Mouse (Mus musculus) liver, postnatal 0 days (tissue): ENCODE data around the gene Scaf1. TPM values are rescaled to one million over a fixed set of nuclear protein-coding genes. Genes with fewer than 3 reads are reported as not detected.
A peak's percentile ranks its signal among the peaks of the same experiment; 100 is the strongest.

ENCODE experiments used
- ATAC-seq: fragments of 200-750 bp; cut with Nextera tagmentation; 2 replicates; pipeline ENCODE4 v1.8.0; 2017; ENCODE audit warnings: mild to moderate bottlenecking, moderate library complexity
- DNase-seq: peaks from one replicate; pipeline ENCODE4 v3.0.0-alpha.2; 2016
- H3K27ac ChIP-seq: fragments of 300-500 bp; sonication (generic); 2 replicates; pipeline ENCODE4 v1.5.1; 2014; ENCODE audit warnings: antibody characterized with exemption, moderate library complexity, mild to moderate bottlenecking, low read depth
- H3K27me3 ChIP-seq: fragments of 300-500 bp; sonication (generic); 2 replicates; pipeline ENCODE4 v1.6.1; 2014; ENCODE audit warnings: low read length, control low read depth, mixed read lengths; ENCODE audit not compliant: insufficient read depth
- H3K36me3 ChIP-seq: fragments of 300-500 bp; sonication (generic); replicated peaks from 2 replicates; pipeline ENCODE4 v1.6.1; 2014; ENCODE audit warnings: mild to moderate bottlenecking, control low read depth, low read length, moderate library complexity, mixed read lengths; ENCODE audit not compliant: insufficient read depth
- H3K4me1 ChIP-seq: fragments of 300-500 bp; sonication (generic); 2 replicates; pipeline ENCODE4 v1.6.1; 2014; ENCODE audit warnings: antibody characterized with exemption, mild to moderate bottlenecking, control low read depth; ENCODE audit not compliant: insufficient read depth
- H3K4me2 ChIP-seq: fragments of 300-500 bp; sonication (generic); 2 replicates; pipeline ENCODE4 v1.6.1; 2014; ENCODE audit warnings: low read depth, mild to moderate bottlenecking, low read length, moderate library complexity, mixed read lengths
- H3K4me3 ChIP-seq: fragments of 300-500 bp; sonication (generic); 2 replicates; pipeline ENCODE4 v1.5.1; 2014; ENCODE audit warnings: low read depth, low read length
- H3K9ac ChIP-seq: fragments of 300-500 bp; sonication (generic); replicated peaks from 2 replicates; pipeline ENCODE4 v1.6.1; 2014; ENCODE audit warnings: mild to moderate bottlenecking, moderate library complexity
- H3K9me3 ChIP-seq: fragments of 300-500 bp; sonication (generic); 2 replicates; pipeline ENCODE4 v1.6.1; 2016; ENCODE audit warnings: mild to moderate bottlenecking, control low read depth, low read length, mixed read lengths
- CTCF ChIP-seq: sonication (generic); IDR thresholded peaks from 2 replicates; pipeline ENCODE4 v1.5.1; 2016; ENCODE audit warnings: antibody characterized with exemption, low read depth
- EP300 ChIP-seq: IDR thresholded peaks from 2 replicates; pipeline ENCODE4 v1.6.1; 2016; ENCODE audit warnings: antibody characterized with exemption, low read depth, mild to moderate bottlenecking
- WGBS: fragments of 180-500 bp; shearing (Covaris S2); extraction: QIAGEN DNeasy Blood & Tissue Kit; methylation state at CpG from one replicate; pipeline ENCODE4 v1.1.7; 2014; ENCODE audit not compliant: insufficient replicate concordance; 5-methylcytosine and 5-hydroxymethylcytosine counted together
- polyA plus RNA-seq: library from polyadenylated mRNA; unstranded; fragments of >200 nt; fragmentation: Nextera tagmentation; extraction: Ambion mirVana; gene quantifications from 2 replicates; pipeline ENCODE4 v1.2.1, GENCODE M21; 2015

The Scaf1 gene
- polyA plus RNA-seq, 1 experiment from 2014 or later: 8.1 TPM

DNA sequence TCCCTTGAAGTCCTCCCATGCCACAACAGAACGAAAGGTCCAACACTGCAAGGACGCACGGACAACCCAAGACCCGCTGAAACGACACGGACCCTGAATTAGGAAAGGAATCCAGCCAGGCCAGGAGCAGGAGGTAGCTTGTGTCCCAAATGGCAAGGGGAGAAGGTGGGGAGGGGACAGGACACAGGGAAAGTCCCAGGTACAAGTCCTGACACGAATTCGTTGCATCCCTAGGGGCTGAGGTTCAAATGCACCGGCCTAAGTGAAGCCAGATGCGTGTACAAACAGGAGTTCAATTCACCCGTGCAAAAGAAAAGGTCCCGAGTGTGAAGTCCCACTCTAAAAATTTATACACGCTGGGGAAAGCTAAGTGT is 35.4 kb upstream of the Scaf1 start:
- no peak overlapping the region for H3K27ac ChIP-seq
- H3K4me3 ChIP-seq: peak overlapping the region; percentile 93
- DNase-seq: no peak
- peak overlapping the region; percentile 77 for H3K9ac ChIP-seq
- peak overlapping the region; percentile 94 for H3K4me2 ChIP-seq
- no peaks in the 10 kb centered on the region for H3K27me3 ChIP-seq
- no peaks in the 10 kb centered on the region for H3K9me3 ChIP-seq
- no peak for ATAC-seq
- peaks cover 29% of the 10 kb centered on the region for H3K4me1 ChIP-seq
- no peak for TF ChIP-seq EP300
- TF ChIP-seq CTCF: no peak
- H3K36me3 ChIP-seq: peaks cover 34% of the 10 kb centered on the region
- WGBS: 18% methylated on average over 13 of the region's 13 CpGs

GRCm38 (mm10) chr7:45050945-45051600 is 34.9 kb upstream of the Scaf1 start:
- ATAC-seq (no peak), DNase-seq (peak; percentile 74)
- no peak overlapping the region for H3K4me3 ChIP-seq
- peak overlapping the region; percentile 77; the same call in 1 of the 2 replicates for H3K9ac ChIP-seq
- H3K27me3 ChIP-seq: no peaks in the 10 kb centered on the region
- H3K27ac ChIP-seq: no peak overlapping the region
- H3K36me3 ChIP-seq: peaks cover 34% of the 10 kb centered on the region
- WGBS: 29% methylated on average over 16 of the region's 16 CpGs
- H3K9me3 ChIP-seq: no peaks in the 10 kb centered on the region
- TF ChIP-seq EP300 (no peak), CTCF (no peak)
- peaks cover 29% of the 10 kb centered on the region for H3K4me1 ChIP-seq
- peak overlapping the region; percentile 94 for H3K4me2 ChIP-seq

DNA sequence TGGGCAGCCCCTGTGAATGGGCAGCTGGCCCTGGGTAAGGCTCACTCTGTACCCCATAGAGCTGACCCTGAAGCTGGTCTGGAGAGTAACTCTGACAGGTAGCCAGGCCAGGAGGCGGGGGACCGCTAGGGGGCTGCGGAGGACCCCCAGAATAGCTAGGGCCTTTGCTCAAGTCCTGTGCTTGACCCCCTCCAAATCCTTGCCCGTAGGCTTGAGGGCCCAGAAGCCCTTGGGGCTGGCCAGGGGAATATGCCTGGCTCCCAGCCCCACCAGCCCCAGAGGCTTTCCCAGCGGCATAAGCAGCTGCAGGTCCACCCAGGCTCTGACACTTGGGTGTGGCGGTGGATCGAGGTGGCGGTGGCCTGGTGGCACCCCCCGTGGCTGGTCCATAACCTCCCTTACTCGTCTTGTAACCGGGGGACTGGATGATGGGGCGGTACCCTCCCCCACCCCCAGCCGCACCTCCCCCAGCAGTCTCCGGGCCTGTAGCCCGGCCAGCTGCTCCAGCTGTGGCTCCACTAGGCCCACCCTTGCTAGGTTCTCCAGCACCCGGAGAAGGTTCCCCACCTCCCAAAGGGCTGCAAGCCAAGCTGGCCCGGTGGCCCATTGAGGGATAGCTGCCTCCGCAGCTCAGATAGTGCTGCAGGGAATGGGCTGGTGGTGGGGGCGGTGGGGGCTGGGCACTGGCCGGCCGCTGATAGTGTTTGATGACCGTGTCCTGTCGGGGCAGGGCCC is 32.9 kb upstream of the Scaf1 start:
- H3K27me3 ChIP-seq: no peaks in the 10 kb centered on the region
- no peaks in the 10 kb centered on the region for H3K9me3 ChIP-seq
- H3K4me3 ChIP-seq: no peak overlapping the region
- H3K27ac ChIP-seq: no peak overlapping the region
- peaks cover 39% of the 10 kb centered on the region for H3K36me3 ChIP-seq
- TF ChIP-seq CTCF: no peak
- TF ChIP-seq EP300: no peak
- no peak for DNase-seq
- 89% methylated on average over 23 of the region's 23 CpGs for WGBS
- ATAC-seq: no peak
- no peak overlapping the region for H3K9ac ChIP-seq
- no peak overlapping the region for H3K4me2 ChIP-seq
- H3K4me1 ChIP-seq: peaks cover 23% of the 10 kb centered on the region

- Histone ChIP-seq H3K4me3 (no peak overlapping the region), H3K9me3 (no peaks in the 10 kb centered on the region), H3K4me1 (peaks cover 17% of the 10 kb centered on the region), H3K9ac (no peak overlapping the region), H3K27ac (no peak overlapping the region), H3K36me3 (peaks cover 41% of the 10 kb centered on the region), H3K27me3 (no peaks in the 10 kb centered on the region), H3K4me2 (no peak overlapping the region)
- no peak for TF ChIP-seq EP300
- no peak for TF ChIP-seq CTCF
- DNase-seq (no peak), ATAC-seq (no peak)
- WGBS: 90% methylated on average over 38 of the region's 38 CpGs
Measured at GRCm38 (mm10) chr7:45048001-45048890, 32.1 kb upstream of the Scaf1 start.

DNA sequence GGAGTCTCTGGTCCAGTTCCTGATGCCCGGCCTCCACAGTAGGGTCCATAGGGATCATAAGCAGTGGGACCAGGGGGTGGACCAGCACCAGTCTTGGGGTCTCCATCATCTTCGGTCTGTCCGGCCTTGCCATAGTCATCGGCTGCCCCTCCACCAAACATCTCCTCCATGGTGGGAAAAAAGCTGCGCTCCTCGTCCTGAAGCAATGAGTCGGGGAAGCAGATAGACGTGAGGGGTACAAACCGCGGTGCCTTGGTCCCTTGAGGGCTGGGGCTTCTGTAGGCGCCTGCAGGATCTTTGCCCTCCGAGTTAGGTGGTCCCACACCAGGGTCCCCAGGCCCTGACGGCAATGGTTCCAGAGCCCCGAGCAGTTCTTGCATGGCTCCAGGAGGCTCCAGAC is 31.3 kb upstream of the Scaf1 start:
- H3K4me2 ChIP-seq: no peak overlapping the region
- 94% methylated on average over 14 of the region's 14 CpGs for WGBS
- no peak overlapping the region for H3K4me3 ChIP-seq
- H3K27me3 ChIP-seq: no peaks in the 10 kb centered on the region
- no peak overlapping the region for H3K27ac ChIP-seq
- no peak overlapping the region for H3K9ac ChIP-seq
- no peaks in the 10 kb centered on the region for H3K9me3 ChIP-seq
- no peak for DNase-seq
- TF ChIP-seq EP300: no peak
- TF ChIP-seq CTCF: no peak
- no peak for ATAC-seq
- peaks cover 49% of the 10 kb centered on the region for H3K36me3 ChIP-seq
- peaks cover 16% of the 10 kb centered on the region for H3K4me1 ChIP-seq

DNA sequence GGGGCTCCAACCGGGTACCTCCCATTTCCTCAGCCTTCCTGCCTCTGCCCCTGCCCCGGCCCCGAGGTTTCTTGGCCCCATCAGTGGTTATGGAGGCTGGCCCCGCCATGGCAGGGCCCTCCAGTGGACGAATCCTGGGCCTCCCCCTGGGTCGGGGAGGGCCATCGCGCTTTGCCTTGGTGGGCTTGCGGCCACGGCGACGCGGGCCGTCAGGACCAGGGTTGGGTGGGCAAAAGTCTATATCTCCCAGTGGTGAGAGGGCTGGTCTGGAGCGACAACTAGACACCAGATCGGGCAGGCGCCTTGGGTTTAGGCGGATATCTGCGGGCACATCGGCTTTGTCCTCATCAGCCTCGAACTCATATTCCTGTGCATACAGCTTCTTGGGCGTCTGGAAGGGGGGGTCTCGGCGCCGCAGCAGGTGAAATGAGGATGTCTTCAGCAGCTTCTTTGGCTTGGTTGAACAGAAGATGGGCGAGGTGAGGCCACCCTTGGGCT is 30.7 kb upstream of the Scaf1 start:
- TF ChIP-seq CTCF (no peak), EP300 (no peak)
- Histone ChIP-seq H3K4me2 (no peak overlapping the region), H3K36me3 (peaks cover 54% of the 10 kb centered on the region), H3K4me3 (no peak overlapping the region), H3K27me3 (no peaks in the 10 kb centered on the region), H3K4me1 (peaks cover 11% of the 10 kb centered on the region), H3K9ac (no peak overlapping the region), H3K9me3 (no peaks in the 10 kb centered on the region), H3K27ac (no peak overlapping the region)
- no peak for ATAC-seq
- 91% methylated on average over 26 of the region's 26 CpGs for WGBS
- DNase-seq: no peak
